Mouse (Mus musculus): ENCODE data around the gene C2cd3.

C2cd3 gene

GRCm38 (mm10) chr7:100500276-100500977 lies 128.4 kb downstream of the C2cd3 start:
- no peak for DNase-seq

GRCm38 (mm10) chr7:100501027-100501843 lies 129.2 kb downstream of the C2cd3 start:
- no peak for DNase-seq

GRCm38 (mm10) chr7:100501844-100502373 lies 129.9 kb downstream of the C2cd3 start:
- DNase-seq, result no peak

GRCm38 (mm10) chr7:100502374-100502922 lies 130.4 kb downstream of the C2cd3 start:
- DNase-seq, result no peak

GRCm38 (mm10) chr7:100503076-100503475 lies 131.0 kb downstream of the C2cd3 start:
- no peak for DNase-seq

GRCm38 (mm10) chr7:100504740-100505487 lies 132.9 kb downstream of the C2cd3 start:
- DNase-seq, result no peak

- DNase-seq, result no peak
Observed at GRCm38 (mm10) chr7:100506494-100506893, 134.5 kb downstream of the C2cd3 start.

GRCm38 (mm10) chr7:100508670-100509069 lies 136.6 kb downstream of the C2cd3 start:
- DNase-seq, result no peak

GRCm38 (mm10) chr7:100511602-100512001 lies 139.6 kb downstream of the C2cd3 start:
- no peak for DNase-seq

- DNase-seq, result no peak
Observed at GRCm38 (mm10) chr7:100514573-100514972, 142.5 kb downstream of the C2cd3 start, which contains the start of gene Dnajb13. TSS of gene Dnajb13 (minus strand) at chr7:100514960.
